Mouse (Mus musculus) midbrain, embryonic 15.5 days (tissue): ENCODE results near the gene Map6d1. TPM values are rescaled to one million over a fixed set of nuclear protein-coding genes. Genes with fewer than 3 reads are reported as not detected.

Experiments used
- ATAC-seq: fragments of 200-750 bp; cut with Nextera tagmentation; replicated peaks from 2 replicates; pipeline ENCODE4 v1.8.0; 2017; ENCODE audit warnings: moderate TSS enrichment
- H3K27ac ChIP-seq: fragments of 300-500 bp; sonication (generic); 2 replicates; pipeline ENCODE4 v1.5.1; 2015; ENCODE audit warnings: mild to moderate bottlenecking, inconsistent platforms
- H3K27me3 ChIP-seq: fragments of 300-500 bp; sonication (generic); replicated peaks from 2 replicates; pipeline ENCODE4 v1.6.1; 2015; ENCODE audit warnings: inconsistent platforms
- H3K36me3 ChIP-seq: fragments of 300-500 bp; sonication (generic); replicated peaks from 2 replicates; pipeline ENCODE4 v1.6.1; 2015; ENCODE audit warnings: inconsistent platforms
- H3K4me1 ChIP-seq: fragments of 300-500 bp; sonication (generic); 2 replicates; pipeline ENCODE4 v1.6.1; 2015; ENCODE audit warnings: inconsistent platforms
- H3K4me2 ChIP-seq: fragments of 300-500 bp; sonication (generic); 2 replicates; pipeline ENCODE4 v1.6.1; 2015; ENCODE audit warnings: inconsistent platforms, mild to moderate bottlenecking, moderate library complexity
- H3K4me3 ChIP-seq: fragments of 300-500 bp; sonication (generic); 2 replicates; pipeline ENCODE4 v1.5.1; 2015; ENCODE audit warnings: mild to moderate bottlenecking, inconsistent platforms
- H3K9ac ChIP-seq: fragments of 300-500 bp; sonication (generic); 2 replicates; pipeline ENCODE4 v1.6.1; 2015; ENCODE audit warnings: mild to moderate bottlenecking, inconsistent platforms
- H3K9me3 ChIP-seq: fragments of 300-500 bp; sonication (generic); 2 replicates; pipeline ENCODE4 v1.6.1; 2016; ENCODE audit warnings: inconsistent platforms
- WGBS: fragments of 180-500 bp; shearing (Covaris S2); methylation state at CpG from one replicate; pipeline ENCODE4 v1.1.7; 2015; ENCODE audit warnings: mixed read lengths; 5-methylcytosine and 5-hydroxymethylcytosine counted together
- polyA plus RNA-seq: library from polyadenylated mRNA; unstranded; fragments of >200 nt; fragmentation: Nextera tagmentation; extraction: Ambion mirVana; gene quantifications from 2 replicates; pipeline ENCODE4 v1.2.1, GENCODE M21; 2015

Gene Map6d1
- polyA plus RNA-seq, 1 experiment from 2014 or later, result 6.8 TPM

DNA sequence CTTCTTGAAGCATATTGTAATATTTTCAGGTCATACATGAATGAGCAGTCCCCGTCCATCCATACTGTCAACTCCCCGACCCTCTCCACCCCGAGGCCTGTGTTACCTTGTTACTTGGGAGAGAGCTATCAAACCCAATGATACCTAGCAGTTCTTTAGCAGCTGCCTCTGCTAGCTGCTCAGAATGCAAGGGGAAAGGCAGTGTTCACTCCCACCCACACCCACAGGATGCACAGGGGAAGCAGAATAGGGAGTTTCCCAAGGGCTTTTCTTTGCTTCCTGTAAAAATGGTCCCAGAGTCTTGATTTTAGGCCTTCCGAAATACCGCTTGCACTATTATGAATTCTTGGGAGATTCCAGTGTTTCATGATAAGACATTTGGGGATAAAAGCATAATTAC, 13.0 kb downstream of the Map6d1 start:
- H3K9ac ChIP-seq, result no peak overlapping the region
- no peak for ATAC-seq
- no peak overlapping the region for H3K4me3 ChIP-seq
- peaks cover 52% of the 10 kb centered on the region for H3K36me3 ChIP-seq
- WGBS, result 93% methylated on average over 5 of the region's 5 CpGs
- H3K27ac ChIP-seq, result no peak overlapping the region
- H3K4me2 ChIP-seq, result no peak overlapping the region
- H3K9me3 ChIP-seq, result no peaks in the 10 kb centered on the region
- H3K4me1 ChIP-seq, result no peaks in the 10 kb centered on the region
- no peaks in the 10 kb centered on the region for H3K27me3 ChIP-seq

DNA sequence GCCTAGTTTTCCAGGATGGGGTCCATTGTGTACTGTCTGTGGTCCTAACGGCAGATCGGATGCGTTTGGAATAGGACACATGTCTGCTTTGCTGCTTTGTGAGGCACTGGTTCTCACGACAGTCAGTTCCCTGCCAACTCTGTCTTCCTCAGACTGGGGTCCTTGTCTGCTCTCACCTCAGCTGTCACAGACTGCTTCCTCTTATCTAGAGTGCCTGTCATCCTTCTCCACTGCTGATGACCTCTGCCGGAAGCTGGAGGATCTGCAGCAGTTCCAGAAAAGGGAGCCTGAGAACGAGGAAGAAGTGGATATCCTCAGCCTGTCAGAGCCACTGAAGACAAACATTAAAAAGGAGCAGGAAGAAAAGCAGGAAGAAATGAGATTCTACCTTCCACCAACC, 13.7 kb downstream of the Map6d1 start:
- Histone ChIP-seq H3K9me3 (no peaks in the 10 kb centered on the region), H3K4me2 (no peak overlapping the region), H3K9ac (no peak overlapping the region), H3K36me3 (peaks cover 59% of the 10 kb centered on the region), H3K4me1 (no peaks in the 10 kb centered on the region), H3K27me3 (no peaks in the 10 kb centered on the region), H3K27ac (no peak overlapping the region), H3K4me3 (no peak overlapping the region)
- no peak for ATAC-seq
- whole genome bisulfite sequencing, result 82% methylated on average over 6 of the region's 6 CpGs

DNA sequence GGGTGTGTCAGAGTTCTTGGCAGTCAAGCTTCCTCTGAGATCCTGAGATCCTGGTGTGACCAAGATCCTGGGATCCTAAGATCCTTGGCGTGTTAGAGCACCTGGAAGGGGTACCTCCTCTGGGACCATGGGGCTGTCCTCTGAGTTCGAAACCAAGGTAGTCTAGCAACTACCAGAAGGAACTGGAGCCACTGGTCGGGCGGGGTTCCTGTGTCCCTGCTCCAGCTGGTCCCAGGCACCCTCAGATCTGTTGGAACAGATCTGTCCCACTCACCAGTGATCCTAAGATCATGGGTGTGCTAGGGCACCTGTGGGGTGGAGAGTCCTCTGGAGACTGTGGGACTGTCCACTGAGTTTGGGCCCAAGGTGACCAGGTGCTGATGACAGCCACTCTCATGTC, 14.5 kb downstream of the Map6d1 start:
- H3K36me3 ChIP-seq, result peaks cover 65% of the 10 kb centered on the region
- H3K9me3 ChIP-seq, result no peaks in the 10 kb centered on the region
- no peak overlapping the region for H3K4me2 ChIP-seq
- no peak overlapping the region for H3K27ac ChIP-seq
- ATAC-seq, result no peak
- H3K9ac ChIP-seq, result no peak overlapping the region
- H3K27me3 ChIP-seq, result no peaks in the 10 kb centered on the region
- H3K4me1 ChIP-seq, result no peaks in the 10 kb centered on the region
- H3K4me3 ChIP-seq, result no peak overlapping the region
- WGBS, result 98% methylated on average over 4 of the region's 4 CpGs

DNA sequence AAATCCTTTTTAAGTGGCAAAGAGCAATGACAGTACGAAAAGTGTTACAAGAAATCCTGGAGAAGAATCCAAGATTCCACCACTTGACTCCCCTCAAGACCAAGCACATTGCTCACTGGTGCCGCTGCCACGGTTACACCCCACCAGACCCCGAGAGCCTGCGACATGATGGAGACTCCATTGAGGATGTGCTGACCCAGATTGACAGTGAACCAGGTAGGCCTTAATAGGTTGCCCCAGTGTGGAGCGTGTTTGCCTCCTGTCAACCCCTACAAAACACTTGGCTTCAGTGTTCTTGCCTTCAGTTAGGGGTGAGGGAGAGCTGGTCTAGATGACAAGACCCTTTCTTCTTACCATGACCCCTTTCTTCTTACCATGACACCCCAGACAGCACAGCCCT, 18.4 kb downstream of the Map6d1 start:
- H3K36me3 ChIP-seq, result peaks cover 68% of the 10 kb centered on the region
- no peaks in the 10 kb centered on the region for H3K27me3 ChIP-seq
- no peaks in the 10 kb centered on the region for H3K4me1 ChIP-seq
- no peak for ATAC-seq
- H3K4me3 ChIP-seq, result no peak overlapping the region
- H3K27ac ChIP-seq, result no peak overlapping the region
- no peak overlapping the region for H3K4me2 ChIP-seq
- H3K9ac ChIP-seq, result no peak overlapping the region
- WGBS, result 98% methylated on average over 6 of the region's 6 CpGs
- no peaks in the 10 kb centered on the region for H3K9me3 ChIP-seq

DNA sequence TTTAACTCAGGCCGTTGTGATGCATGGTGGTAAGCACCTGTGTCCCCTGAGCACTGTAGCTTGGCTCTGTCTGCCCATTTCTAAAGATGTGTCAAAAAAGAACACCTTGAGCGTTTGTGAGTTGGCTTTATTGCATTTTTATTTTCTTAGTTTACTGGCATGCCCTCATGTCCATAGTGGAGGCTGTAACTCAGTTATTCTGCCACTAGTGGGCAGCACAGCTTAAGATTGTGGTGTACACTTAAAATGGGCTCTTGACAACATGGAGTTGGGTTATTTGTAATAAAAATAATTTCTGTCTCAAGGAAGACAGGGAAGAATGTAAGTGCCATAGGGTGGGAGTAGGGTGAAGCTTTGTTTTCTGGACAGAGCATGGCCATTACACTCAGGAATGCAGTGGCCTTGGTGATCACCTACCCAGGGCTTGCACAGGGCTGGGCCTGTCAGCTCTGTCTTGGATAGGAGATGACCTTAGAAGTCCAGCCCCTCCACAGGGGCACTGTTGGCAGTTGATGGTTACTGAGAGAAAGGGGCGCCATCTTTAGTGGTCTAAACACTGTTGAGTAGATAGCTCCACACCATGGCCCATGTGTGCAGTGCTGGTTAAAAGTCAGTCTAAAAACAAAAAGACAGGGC, 27.4 kb downstream of the Map6d1 start:
- Histone ChIP-seq H3K27ac (no peak overlapping the region), H3K27me3 (no peaks in the 10 kb centered on the region), H3K9ac (no peak overlapping the region), H3K4me2 (no peak overlapping the region), H3K36me3 (peaks cover 72% of the 10 kb centered on the region), H3K9me3 (no peaks in the 10 kb centered on the region), H3K4me1 (no peaks in the 10 kb centered on the region), H3K4me3 (no peak overlapping the region)
- WGBS, result 94% methylated on average over 3 of the region's 3 CpGs
- ATAC-seq, result no peak

DNA sequence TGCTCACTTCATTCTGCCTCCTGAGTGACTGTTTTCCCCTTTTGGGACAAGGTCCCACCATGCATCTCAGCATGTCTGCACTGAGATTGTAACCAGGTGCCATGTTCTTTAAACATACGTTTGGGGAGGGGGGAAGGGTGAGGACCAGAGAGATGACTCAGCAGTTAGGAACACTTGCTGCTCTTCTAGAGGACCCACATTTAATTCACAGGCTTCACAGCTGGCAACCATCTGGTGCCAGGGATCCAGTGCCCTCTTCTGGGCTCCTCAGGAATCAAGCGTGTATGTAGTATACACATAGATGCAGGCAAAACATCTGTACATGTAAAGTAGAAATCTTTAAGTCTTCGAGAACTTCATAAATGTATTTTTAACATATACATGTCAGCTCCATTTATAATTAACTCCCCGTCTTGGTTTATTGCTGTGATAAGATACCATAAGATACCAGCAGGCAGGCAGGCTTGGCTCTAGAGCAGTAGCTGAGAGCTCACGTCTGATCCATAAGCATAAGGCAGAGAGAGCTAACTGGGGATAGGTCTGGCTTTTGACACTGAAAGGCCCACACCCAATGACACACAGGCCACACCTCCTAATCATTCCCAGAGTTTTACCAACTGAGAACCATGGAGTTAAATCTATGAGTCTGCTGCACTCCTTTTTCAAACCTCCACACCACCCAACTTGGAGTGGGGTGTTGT, 41.5 kb downstream of the Map6d1 start:
- H3K4me3 ChIP-seq, result no peak overlapping the region
- peaks cover 42% of the 10 kb centered on the region; the same call in 1 of the 2 replicates for H3K36me3 ChIP-seq
- WGBS, result 91% methylated on average over 5 of the region's 5 CpGs
- no peaks in the 10 kb centered on the region for H3K9me3 ChIP-seq
- H3K4me1 ChIP-seq, result no peaks in the 10 kb centered on the region
- no peak for ATAC-seq
- H3K9ac ChIP-seq, result no peak overlapping the region
- H3K27me3 ChIP-seq, result no peaks in the 10 kb centered on the region
- H3K27ac ChIP-seq, result no peak overlapping the region
- no peak overlapping the region for H3K4me2 ChIP-seq

DNA sequence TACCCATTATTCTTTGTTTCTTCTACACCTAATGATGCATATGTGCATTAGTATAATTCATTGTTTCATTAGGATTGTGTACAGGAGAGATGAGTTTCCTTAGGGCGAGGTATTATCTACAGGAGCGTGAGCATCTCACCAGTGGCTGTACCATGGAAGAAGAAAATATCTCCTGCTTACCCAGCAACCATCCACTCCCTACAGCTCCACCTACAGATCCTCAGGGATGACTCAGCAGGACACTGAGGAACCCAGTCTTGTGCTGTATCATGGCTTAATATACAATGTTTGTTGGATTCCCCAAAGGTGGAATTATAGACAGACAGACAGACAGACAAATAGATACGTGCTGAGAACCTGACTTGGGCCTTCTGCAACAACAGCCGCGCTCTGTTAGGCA, 44.2 kb downstream of the Map6d1 start:
- Histone ChIP-seq H3K4me2 (no peak overlapping the region), H3K9ac (no peak overlapping the region), H3K27me3 (no peaks in the 10 kb centered on the region), H3K27ac (no peak overlapping the region), H3K9me3 (no peaks in the 10 kb centered on the region), H3K4me3 (no peak overlapping the region), H3K36me3 (peaks cover 43% of the 10 kb centered on the region), H3K4me1 (no peaks in the 10 kb centered on the region)
- 94% methylated on average over 5 of the region's 5 CpGs for WGBS
- no peak for ATAC-seq

DNA sequence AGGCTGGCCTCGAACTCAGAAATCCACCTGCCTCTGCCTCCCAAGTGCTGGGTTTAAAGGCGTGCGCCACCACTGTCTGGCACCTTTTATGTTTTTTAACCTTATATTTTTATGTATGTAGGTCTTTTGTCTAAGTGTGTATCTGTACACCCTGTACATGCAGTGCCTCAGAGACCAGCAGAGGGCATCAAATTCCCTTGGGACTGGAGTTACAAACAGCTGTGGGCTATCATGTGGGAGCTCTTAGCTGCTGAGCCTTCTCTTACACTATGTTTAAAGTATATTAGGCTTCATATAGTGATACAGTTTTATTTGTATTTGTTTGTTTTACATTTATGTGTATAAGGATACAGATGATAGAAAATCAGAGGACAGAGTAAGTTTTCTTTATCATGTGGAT, 45.6 kb downstream of the Map6d1 start:
- 96% methylated on average over 3 of the region's 3 CpGs for WGBS
- Histone ChIP-seq H3K4me2 (no peak overlapping the region), H3K9ac (no peak overlapping the region), H3K9me3 (no peaks in the 10 kb centered on the region), H3K36me3 (peaks cover 40% of the 10 kb centered on the region), H3K4me3 (no peak overlapping the region), H3K27me3 (no peaks in the 10 kb centered on the region), H3K27ac (no peak overlapping the region), H3K4me1 (no peaks in the 10 kb centered on the region)
- no peak for ATAC-seq

DNA sequence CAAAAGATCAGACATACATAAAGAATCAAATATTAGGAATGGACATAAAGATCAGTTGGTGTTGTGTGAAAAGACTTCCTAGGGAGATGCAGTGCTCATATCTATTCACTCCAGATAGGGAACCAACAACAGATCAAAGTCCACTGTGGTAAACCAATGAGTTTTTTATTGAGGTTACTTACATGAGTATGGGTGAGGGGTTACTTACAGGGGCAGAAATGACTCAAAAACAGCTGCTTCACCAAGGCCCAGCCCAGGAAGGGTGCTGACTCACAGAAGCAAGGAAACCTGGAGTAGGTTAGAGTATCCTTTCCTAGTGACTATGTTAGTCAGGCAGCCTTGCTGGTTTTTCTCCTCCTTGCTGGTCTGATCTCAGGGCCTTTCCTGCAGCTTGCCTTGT, 49.1 kb downstream of the Map6d1 start:
- H3K9ac ChIP-seq, result no peak overlapping the region
- H3K9me3 ChIP-seq, result no peaks in the 10 kb centered on the region
- no peak overlapping the region for H3K4me3 ChIP-seq
- H3K36me3 ChIP-seq, result peaks cover 48% of the 10 kb centered on the region
- no peaks in the 10 kb centered on the region for H3K27me3 ChIP-seq
- no peak for ATAC-seq
- H3K4me2 ChIP-seq, result no peak overlapping the region
- no peaks in the 10 kb centered on the region for H3K4me1 ChIP-seq
- H3K27ac ChIP-seq, result no peak overlapping the region

DNA sequence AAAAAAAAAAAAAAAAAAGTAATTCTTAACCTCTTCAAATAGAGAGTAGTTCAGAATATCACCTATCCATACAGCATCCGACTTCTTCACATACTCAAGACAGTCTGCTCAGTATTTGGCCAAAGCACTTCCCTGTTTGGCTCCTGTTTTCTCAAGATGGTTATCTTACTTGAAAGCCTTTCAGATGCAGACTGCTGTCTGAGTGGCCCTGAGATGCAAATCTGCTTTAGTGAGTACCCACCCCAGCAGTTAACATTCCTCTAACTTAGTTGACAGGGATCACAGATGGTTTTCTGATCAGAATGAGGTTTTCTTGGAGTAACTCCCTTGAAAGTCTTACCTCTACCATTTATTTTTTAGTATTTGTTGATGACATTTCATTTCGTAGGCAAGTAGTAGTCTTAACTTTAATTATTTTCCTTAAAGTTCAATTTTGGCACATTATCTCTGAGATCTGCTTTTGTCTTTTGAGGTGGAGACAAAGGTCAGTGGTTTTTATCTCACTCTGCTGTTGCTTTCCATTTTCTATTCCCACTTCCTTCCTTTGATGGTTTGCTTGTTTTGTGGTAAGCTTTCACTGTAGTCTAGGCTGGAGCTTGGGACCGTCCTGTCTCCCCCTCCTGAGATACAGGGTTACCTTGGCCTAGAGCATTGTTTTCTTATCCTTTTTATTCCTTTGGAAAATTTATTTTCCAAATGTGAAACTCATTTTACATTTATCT, 49.8 kb downstream of the Map6d1 start:
- H3K9me3 ChIP-seq, result no peaks in the 10 kb centered on the region
- H3K4me3 ChIP-seq, result no peak overlapping the region
- no peaks in the 10 kb centered on the region for H3K4me1 ChIP-seq
- no peak overlapping the region for H3K4me2 ChIP-seq
- peaks cover 54% of the 10 kb centered on the region for H3K36me3 ChIP-seq
- H3K27ac ChIP-seq, result no peak overlapping the region
- ATAC-seq, result no peak
- no peak overlapping the region for H3K9ac ChIP-seq
- 93% methylated on average over 3 of the region's 3 CpGs for WGBS
- H3K27me3 ChIP-seq, result no peaks in the 10 kb centered on the region

DNA sequence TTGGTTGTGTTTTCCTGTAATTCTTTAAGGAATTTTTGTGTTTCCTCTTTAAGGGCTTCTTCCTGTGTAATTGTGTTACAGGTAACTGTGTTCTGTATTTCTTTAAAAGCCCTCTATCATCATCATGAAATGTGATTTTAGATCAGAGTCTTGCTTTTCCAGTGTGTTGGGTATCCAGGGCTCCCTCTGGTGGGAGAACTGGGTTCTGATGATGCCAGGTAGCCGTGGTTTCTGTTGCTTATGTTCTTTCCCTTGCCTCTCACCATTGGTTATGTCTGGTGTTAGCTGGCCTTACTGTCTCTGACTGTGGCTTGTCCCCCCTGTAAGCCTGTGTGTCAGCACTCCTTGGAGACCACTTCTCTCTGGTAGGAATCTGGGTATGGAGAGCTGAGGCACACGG, 55.8 kb downstream of the Map6d1 start:
- H3K4me3 ChIP-seq, result no peak overlapping the region
- 65% methylated on average over 2 of the region's 2 CpGs for WGBS
- ATAC-seq, result peak; percentile 54
- H3K36me3 ChIP-seq, result peaks cover 30% of the 10 kb centered on the region
- no peak overlapping the region for H3K9ac ChIP-seq
- no peaks in the 10 kb centered on the region for H3K9me3 ChIP-seq
- no peak overlapping the region for H3K4me2 ChIP-seq
- no peak overlapping the region for H3K27ac ChIP-seq
- H3K27me3 ChIP-seq, result no peaks in the 10 kb centered on the region
- no peaks in the 10 kb centered on the region for H3K4me1 ChIP-seq
